9 mouse cellular contexts compared by ENCODE assay signal in genomic region chr5:140723822-140724221, GRCm38 (mm10). TPM values are rescaled to one million over a fixed set of nuclear protein-coding genes. Genes with fewer than 3 reads are reported as not detected.
DNase-seq lines count a peak whose midpoint lies in the region; ATAC-seq lines count a peak whose summit lies in the region.
"Had no signal": no experiment of that assay in that cellular context is flagged by ENCODE, and none has a peak within 500 bp of the region (broad histone marks: within the 10 kb centered on the region; RNA-seq: fewer than 3 reads in every experiment).

Amz1 (plus strand) TSS chr5:140724127.

- H3K27ac ChIP-seq in hindbrain, embryonic 12.5 days: no peak within 1 kb of the TSS
- H3K27ac ChIP-seq in hindbrain, embryonic 10.5 days: no peak within 1 kb of the TSS
- no peak within 1 kb of the TSS for H3K27ac ChIP-seq in forebrain, embryonic 12.5 days
- H3K27ac ChIP-seq in neural tube, embryonic 13.5 days (replicated peaks): no peak within 1 kb of the TSS

- H3K9me3 ChIP-seq in hindbrain, embryonic 12.5 days (replicated peaks): no peaks in the 10 kb centered on the region
- no peaks in the 10 kb centered on the region for H3K9me3 ChIP-seq in hindbrain, embryonic 10.5 days
- H3K9me3 ChIP-seq in forebrain, embryonic 12.5 days: no peaks in the 10 kb centered on the region
- peaks cover 3% of the 10 kb centered on the region; the same call in 1 of the 2 replicates for H3K9me3 ChIP-seq in neural tube, embryonic 13.5 days

- peaks cover 15% of the 10 kb centered on the region for H3K36me3 ChIP-seq in hindbrain, embryonic 12.5 days
- peaks cover 15% of the 10 kb centered on the region for H3K36me3 ChIP-seq in hindbrain, embryonic 10.5 days
- peaks cover 8% of the 10 kb centered on the region for H3K36me3 ChIP-seq in forebrain, embryonic 12.5 days (replicated peaks)
- peaks cover 14% of the 10 kb centered on the region for H3K36me3 ChIP-seq in neural tube, embryonic 13.5 days

- peak; percentile 62 for ATAC-seq in hindbrain, embryonic 12.5 days (ENCODE audit: low FRiP score)
- ATAC-seq in forebrain, embryonic 12.5 days (ENCODE audit: low FRiP score): peak; percentile 78
- peak; percentile 64 for ATAC-seq in neural tube, embryonic 13.5 days (ENCODE audit: low read depth)

- H3K4me2 ChIP-seq in hindbrain, embryonic 12.5 days (replicated peaks): no peak within 1 kb of the TSS
- no peak within 1 kb of the TSS for H3K4me2 ChIP-seq in forebrain, embryonic 12.5 days
- peak within 1 kb of the TSS; percentile 20; the same call in 1 of the 2 replicates for H3K4me2 ChIP-seq in neural tube, embryonic 13.5 days

- no peak within 1 kb of the TSS for H3K4me3 ChIP-seq in hindbrain, embryonic 12.5 days
- no peak within 1 kb of the TSS for H3K4me3 ChIP-seq in hindbrain, embryonic 10.5 days
- no peak within 1 kb of the TSS for H3K4me3 ChIP-seq in forebrain, embryonic 12.5 days (replicated peaks)
- H3K4me3 ChIP-seq in neural tube, embryonic 13.5 days: no peak within 1 kb of the TSS

- no peaks in the 10 kb centered on the region for H3K27me3 ChIP-seq in hindbrain, embryonic 12.5 days
- no peaks in the 10 kb centered on the region for H3K27me3 ChIP-seq in hindbrain, embryonic 10.5 days (ENCODE audit: insufficient read depth, poor library complexity, severe bottlenecking)
- no peaks in the 10 kb centered on the region for H3K27me3 ChIP-seq in forebrain, embryonic 12.5 days
- no peaks in the 10 kb centered on the region for H3K27me3 ChIP-seq in neural tube, embryonic 13.5 days

- 62% methylated on average over 13 of the region's 13 CpGs for WGBS in hindbrain, embryonic 12.5 days
- 81% methylated on average over 13 of the region's 13 CpGs for WGBS in hindbrain, embryonic 10.5 days
- WGBS in forebrain, embryonic 12.5 days: 71% methylated on average over 13 of the region's 13 CpGs
- 49% methylated on average over 13 of the region's 13 CpGs for WGBS in neural tube, embryonic 13.5 days

- no peak for DNase-seq in hindbrain, embryonic 10.5 days (ENCODE audit: low spot score)
- peak; percentile 76 for DNase-seq in layer of hippocampus, adult 9-11 months
- no peak for DNase-seq in gastrocnemius, adult 8-10 months (ENCODE audit: low spot score in 2 of 2)
- DNase-seq in Muller cell, postnatal 12 days (ENCODE audit: inconsistent ontology term): no peak
- no peak for DNase-seq in embryo, embryonic 9.5 days (ENCODE audit: extremely low spot score)
- DNase-seq: kidney, adult 18-20 months had no signal

- H3K4me1 ChIP-seq in hindbrain, embryonic 12.5 days: peaks cover 15% of the 10 kb centered on the region
- H3K4me1 ChIP-seq in hindbrain, embryonic 10.5 days (replicated peaks): 0 out of 2 replicates have a peak, but pooled peaks cover 5% of the 10 kb centered on the region
- H3K4me1 ChIP-seq in forebrain, embryonic 12.5 days: peaks cover 17% of the 10 kb centered on the region
- peaks cover 30% of the 10 kb centered on the region for H3K4me1 ChIP-seq in neural tube, embryonic 13.5 days (replicated peaks)

- no peak within 1 kb of the TSS for H3K9ac ChIP-seq in hindbrain, embryonic 12.5 days
- no peak within 1 kb of the TSS for H3K9ac ChIP-seq in forebrain, embryonic 12.5 days
- 0 out of 2 replicates have a peak within 1 kb of the TSS, but pooled peaks have one; percentile 12 for H3K9ac ChIP-seq in neural tube, embryonic 13.5 days

RNA-seq across cellular contexts. Expression of gene Amz1, which starts in this region (rescaled TPM):
- 1.8 and 2.1 TPM in 2 replicates for polyA plus RNA-seq in hindbrain, embryonic 12.5 days (2016; fragmentation: Nextera tagmentation; extraction: Ambion mirVana)
- polyA plus RNA-seq in hindbrain, embryonic 10.5 days (2016; fragmentation: Nextera tagmentation; extraction: Ambion mirVana): 0.87 and 1.5 TPM in 2 replicates
- 1.8 TPM in 2 replicates for polyA plus RNA-seq in forebrain, embryonic 12.5 days (2016; fragmentation: Nextera tagmentation; extraction: Ambion mirVana)
- 1.6 and 2.1 TPM in 2 replicates for polyA plus RNA-seq in neural tube, embryonic 13.5 days (2015; fragmentation: Nextera tagmentation; extraction: Ambion mirVana)
- under 1 TPM in 3 of 4 experiments, not detected in 1; 0.12 to 0.18 (median 0.17) TPM for total RNA-seq in gastrocnemius, adult 8-10 months (2022)
